Comparison of ENCODE assay signal across 16 mouse cellular contexts in the genomic region with DNA sequence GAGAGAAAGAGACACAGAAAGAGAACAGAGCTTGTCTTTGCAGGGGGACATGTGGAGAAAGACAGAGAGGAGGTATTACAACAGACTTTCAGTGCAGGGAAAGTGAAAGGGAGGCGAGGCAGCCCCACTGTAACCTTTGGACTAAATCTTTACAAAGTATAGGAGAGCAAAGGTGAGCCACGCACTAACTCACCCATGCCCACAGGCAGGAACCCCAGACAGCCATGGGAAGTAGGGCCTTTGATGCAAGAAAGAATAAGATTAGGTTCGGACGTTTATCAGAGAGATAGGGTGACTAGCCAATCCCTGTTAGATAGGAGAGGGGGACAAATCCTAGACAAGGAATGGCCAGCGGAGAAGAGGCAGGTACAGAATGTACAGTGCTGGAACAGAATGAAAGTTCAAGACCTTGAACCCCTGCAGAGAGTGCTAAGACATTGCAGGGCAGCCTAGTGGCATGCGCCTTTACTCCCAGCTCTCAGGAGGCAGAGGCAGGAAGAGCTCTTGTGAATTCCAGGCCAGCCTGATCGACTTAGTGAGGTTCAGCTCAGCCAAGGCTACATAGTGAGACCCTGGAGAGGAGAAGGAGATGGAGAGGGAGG. TPM values are rescaled to one million over a fixed set of nuclear protein-coding genes. Genes with fewer than 3 reads are reported as not detected.
DNase-seq lines count a peak whose midpoint lies in the region; ATAC-seq and TF ChIP-seq lines count a peak whose summit lies in the region.
"Had no signal": no experiment of that assay in that cellular context is flagged by ENCODE, and none has a peak within 500 bp of the region (broad histone marks: within the 10 kb centered on the region; RNA-seq: fewer than 3 reads in every experiment).

No protein-coding gene starts in this region.

- peaks cover 6% of the 10 kb centered on the region; the same call in 1 of the 2 replicates for H3K4me1 ChIP-seq in kidney, adult 2 months (ENCODE audit: control insufficient read depth, insufficient read depth, low read length)
- H3K4me1 ChIP-seq in brown adipose tissue, adult 24 weeks (ENCODE audit: control insufficient read depth, insufficient read depth, insufficient read length, low read length), result no peaks in the 10 kb centered on the region
- H3K4me1 ChIP-seq in liver, embryonic 11.5 days (replicated peaks; ENCODE audit: control insufficient read depth, insufficient read depth, low read length), result peaks cover 3% of the 10 kb centered on the region
- 0 out of 2 replicates have a peak, but pooled peaks cover under 1% of the 10 kb centered on the region for H3K4me1 ChIP-seq in stomach, embryonic 15.5 days
- H3K4me1 ChIP-seq: limb, embryonic 12.5 days had no signal

- H3K27ac ChIP-seq in kidney, adult 2 months (ENCODE audit: insufficient read depth, low read depth, low read length), result no peak overlapping the region
- H3K27ac ChIP-seq in brown adipose tissue, adult 24 weeks (replicated peaks; ENCODE audit: low read depth, low read length), result peak overlapping the region; percentile 78; the same call in 1 of the 2 replicates
- H3K27ac ChIP-seq in liver, embryonic 11.5 days (ENCODE audit: low read depth, low read length), result 0 out of 2 replicates have a peak overlapping the region, but pooled peaks have one; percentile 23
- H3K27ac ChIP-seq in stomach, embryonic 15.5 days, result 0 out of 2 replicates have a peak overlapping the region, but pooled peaks have one; percentile 10
- H3K27ac ChIP-seq: limb, embryonic 12.5 days had no signal

- DNase-seq in kidney, adult 2 months, result peak; percentile 21
- no peak for DNase-seq in kidney, adult 9 months
- DNase-seq in liver, embryonic 11.5 days (ENCODE audit: low spot score), result no peak
- DNase-seq in ovary, postnatal 10 days (ENCODE audit: low spot score), result no peak
- DNase-seq in cerebellum, postnatal 10 days, result no peak
- DNase-seq: cerebellum, adult 11-12 months; gastrocnemius, postnatal 10 days; layer of hippocampus, postnatal 36 days; lung, postnatal 14 days; right cerebral cortex, postnatal 4 days; thymus, postnatal 4 days had no signal

- TF ChIP-seq CTCF in kidney, adult 2 months (conservative IDR thresholded peaks at IDR 0.05; ENCODE audit: insufficient read depth, insufficient read length, low read depth, low read length), result no peak

- no peaks in the 10 kb centered on the region for H3K36me3 ChIP-seq in kidney, adult 2 months (ENCODE audit: control insufficient read depth, insufficient read depth, low read length)
- H3K36me3 ChIP-seq in liver, embryonic 11.5 days (ENCODE audit: control insufficient read depth, insufficient read depth, low read length), result no peaks in the 10 kb centered on the region
- H3K36me3 ChIP-seq in stomach, embryonic 15.5 days, result no peaks in the 10 kb centered on the region
- H3K36me3 ChIP-seq: heart, embryonic 12.5 days; limb, embryonic 12.5 days had no signal

- H3K9ac ChIP-seq in liver, embryonic 11.5 days (ENCODE audit: low read depth, low read length), result no peak overlapping the region
- H3K9ac ChIP-seq in stomach, embryonic 15.5 days, result no peak overlapping the region
- H3K9ac ChIP-seq: heart, embryonic 12.5 days; limb, embryonic 12.5 days had no signal

- 68% methylated on average over 7 of the region's 7 CpGs for WGBS in kidney, adult 2 months
- WGBS in liver, embryonic 11.5 days, result 62% methylated on average over 7 of the region's 7 CpGs
- 73% methylated on average over 7 of the region's 7 CpGs for WGBS in stomach, embryonic 15.5 days

- no peaks in the 10 kb centered on the region for H3K27me3 ChIP-seq in kidney, adult 2 months (replicated peaks; ENCODE audit: control insufficient read depth, insufficient read depth, low read length)
- H3K27me3 ChIP-seq in liver, embryonic 11.5 days (replicated peaks; ENCODE audit: control insufficient read depth, insufficient read depth, low read length), result no peaks in the 10 kb centered on the region
- H3K27me3 ChIP-seq in stomach, embryonic 15.5 days (replicated peaks), result no peaks in the 10 kb centered on the region
- H3K27me3 ChIP-seq: limb, embryonic 12.5 days had no signal

- H3K4me3 ChIP-seq in kidney, adult 2 months (ENCODE audit: insufficient read depth, low read depth, low read length), result no peak overlapping the region
- no peak overlapping the region for H3K4me3 ChIP-seq in brown adipose tissue, adult 24 weeks (ENCODE audit: insufficient read depth, low read depth, low read length)
- H3K4me3 ChIP-seq in liver, embryonic 11.5 days (ENCODE audit: low read depth, low read length), result no peak overlapping the region
- H3K4me3 ChIP-seq in stomach, embryonic 15.5 days (replicated peaks), result no peak overlapping the region
- H3K4me3 ChIP-seq: heart, embryonic 12.5 days; limb, embryonic 12.5 days had no signal

- no peak for TF ChIP-seq POLR2A in kidney, adult 2 months (IDR thresholded peaks at IDR 0.05; ENCODE audit: low read depth, low read length)

- ATAC-seq in liver, embryonic 11.5 days (replicated peaks; ENCODE audit: low FRiP score), result 0 out of 2 replicates have a peak, but pooled peaks have one; percentile 54
- ATAC-seq in stomach, embryonic 15.5 days (ENCODE audit: insufficient read depth, low FRiP score, low read depth), result peak; percentile 76
- ATAC-seq: activated CD4-positive, CD25-positive, alpha-beta regulatory T cell, adult 4 months had no signal

- H3K9me3 ChIP-seq in liver, embryonic 11.5 days (ENCODE audit: control insufficient read depth, low read length), result no peaks in the 10 kb centered on the region
- no peaks in the 10 kb centered on the region for H3K9me3 ChIP-seq in stomach, embryonic 15.5 days
- H3K9me3 ChIP-seq: heart, embryonic 12.5 days; limb, embryonic 12.5 days had no signal

- no peak overlapping the region for H3K4me2 ChIP-seq in liver, embryonic 11.5 days
- no peak overlapping the region for H3K4me2 ChIP-seq in stomach, embryonic 15.5 days
- H3K4me2 ChIP-seq: heart, embryonic 12.5 days; limb, embryonic 12.5 days had no signal

RNA-seq across cellular contexts. Expression of gene Nr1i2, which starts 12.0 kb away (rescaled TPM):
- 9.0 and 9.1 TPM in 2 replicates for polyA plus RNA-seq in kidney, adult 2 months (2012; rRNA removed)
- not detected in 2 replicates for polyA plus RNA-seq in brown adipose tissue, adult 24 weeks (2012; ENCODE audit: insufficient read depth, insufficient read length, missing spikeins)
- polyA plus RNA-seq in liver, embryonic 11.5 days (2014; fragmentation: Nextera tagmentation; extraction: Ambion mirVana), result 1.8 and 2.0 TPM in 2 replicates
- 6.2 and 7.4 TPM in 2 replicates for polyA plus RNA-seq in stomach, embryonic 15.5 days (2015; fragmentation: Nextera tagmentation; extraction: Ambion mirVana)
- polyA plus RNA-seq: activated CD4-positive, CD25-positive, alpha-beta regulatory T cell, adult 4 months; heart, embryonic 12.5 days; limb, embryonic 12.5 days had no signal

RNA-seq across cellular contexts. Expression of gene Maats1, which starts 59.3 kb away (rescaled TPM):
- polyA plus RNA-seq in kidney, adult 2 months (2012; rRNA removed), result 0.39 and 0.50 TPM in 2 replicates
- not detected in 2 replicates for polyA plus RNA-seq in brown adipose tissue, adult 24 weeks (2012; ENCODE audit: insufficient read depth, insufficient read length, missing spikeins)
- 0.05 TPM in 1 of 2 replicates, not detected in the other for polyA plus RNA-seq in liver, embryonic 11.5 days (2014; fragmentation: Nextera tagmentation; extraction: Ambion mirVana)
- 0.09 and 0.14 TPM in 2 replicates for polyA plus RNA-seq in stomach, embryonic 15.5 days (2015; fragmentation: Nextera tagmentation; extraction: Ambion mirVana)
- polyA plus RNA-seq: heart, embryonic 12.5 days had no signal
